ENCODE assay signal across 12 mouse cellular contexts in genomic region chr11:63129375-63129774, GRCm38 (mm10). TPM values are rescaled to one million over a fixed set of nuclear protein-coding genes. Genes with fewer than 3 reads are reported as not detected.
A peak's percentile ranks its signal among the peaks of the same experiment; 100 is the strongest.
DNase-seq lines count a peak whose midpoint lies in the region; ATAC-seq lines count a peak whose summit lies in the region.
"Had no signal": no experiment of that assay in that cellular context is flagged by ENCODE, and none has a peak within 500 bp of the region (broad histone marks: within the 10 kb centered on the region; RNA-seq: fewer than 3 reads in every experiment).

No protein-coding gene starts in this region.

- peaks cover 30% of the 10 kb centered on the region for H3K4me1 ChIP-seq in kidney, embryonic 14.5 days (ENCODE audit: control insufficient read depth, insufficient read depth, low read length)
- H3K4me1 ChIP-seq in heart, embryonic 13.5 days = peaks cover 69% of the 10 kb centered on the region
- peaks cover 34% of the 10 kb centered on the region for H3K4me1 ChIP-seq in stomach, embryonic 15.5 days

- DNase-seq in kidney, adult 11 months = peak; percentile 44
- DNase-seq in kidney, postnatal 14 days = peak; percentile 71
- no peak for DNase-seq in right cerebral cortex, postnatal 14 days
- no peak for DNase-seq in frontal cortex, postnatal 14 days (ENCODE audit: low spot score in 2 of 2)
- no peak for DNase-seq in left cerebral cortex, postnatal 36 days (ENCODE audit: low spot score in 2 of 2)

- H3K9ac ChIP-seq in kidney, embryonic 14.5 days (ENCODE audit: low read depth, low read length) = no peak overlapping the region
- H3K9ac ChIP-seq in heart, embryonic 13.5 days = no peak overlapping the region
- H3K9ac ChIP-seq in stomach, embryonic 15.5 days = no peak overlapping the region
- H3K9ac ChIP-seq: embryonic facial prominence, embryonic 12.5 days; limb, embryonic 12.5 days had no signal

- no peaks in the 10 kb centered on the region for H3K9me3 ChIP-seq in kidney, embryonic 14.5 days (ENCODE audit: control insufficient read depth, low read length)
- no peaks in the 10 kb centered on the region for H3K9me3 ChIP-seq in heart, embryonic 13.5 days
- no peaks in the 10 kb centered on the region for H3K9me3 ChIP-seq in stomach, embryonic 15.5 days
- H3K9me3 ChIP-seq: embryonic facial prominence, embryonic 12.5 days; limb, embryonic 12.5 days had no signal

- intact Hi-C loops in left cerebral cortex, postnatal 36 days (cut with DNase I) = no loop called here

- no peak for ATAC-seq in kidney, embryonic 14.5 days (ENCODE audit: low FRiP score, low TSS enrichment)
- ATAC-seq in heart, embryonic 13.5 days (ENCODE audit: extremely low read depth, insufficient number of reproducible peaks, low FRiP score, low TSS enrichment) = no peak
- no peak for ATAC-seq in stomach, embryonic 15.5 days (ENCODE audit: insufficient read depth, low FRiP score, low read depth)

- H3K4me2 ChIP-seq in kidney, embryonic 14.5 days (replicated peaks; ENCODE audit: low read depth, low read length) = no peak overlapping the region
- H3K4me2 ChIP-seq in heart, embryonic 13.5 days = peak overlapping the region; percentile 92
- peak overlapping the region; percentile 38 for H3K4me2 ChIP-seq in stomach, embryonic 15.5 days
- H3K4me2 ChIP-seq: embryonic facial prominence, embryonic 12.5 days; limb, embryonic 12.5 days had no signal

- H3K27me3 ChIP-seq in kidney, embryonic 14.5 days (ENCODE audit: control insufficient read depth, insufficient read depth, low read length) = peaks cover 33% of the 10 kb centered on the region
- H3K27me3 ChIP-seq in heart, embryonic 13.5 days (replicated peaks) = peaks cover 22% of the 10 kb centered on the region; the same call in 1 of the 2 replicates
- peaks cover 33% of the 10 kb centered on the region for H3K27me3 ChIP-seq in stomach, embryonic 15.5 days (replicated peaks)

- no peak overlapping the region for H3K4me3 ChIP-seq in kidney, embryonic 14.5 days (ENCODE audit: low read length)
- peak overlapping the region; percentile 16 for H3K4me3 ChIP-seq in heart, embryonic 13.5 days
- peak overlapping the region; percentile 21 for H3K4me3 ChIP-seq in stomach, embryonic 15.5 days (replicated peaks)
- H3K4me3 ChIP-seq: embryonic facial prominence, embryonic 12.5 days; limb, embryonic 12.5 days; myocyte had no signal

- 0 out of 2 replicates have a peak, but pooled peaks cover 2% of the 10 kb centered on the region for H3K36me3 ChIP-seq in kidney, embryonic 14.5 days (ENCODE audit: control insufficient read depth, insufficient read depth, low read length)
- H3K36me3 ChIP-seq in heart, embryonic 13.5 days = peaks cover 3% of the 10 kb centered on the region
- H3K36me3 ChIP-seq in stomach, embryonic 15.5 days = no peaks in the 10 kb centered on the region
- H3K36me3 ChIP-seq: embryonic facial prominence, embryonic 12.5 days had no signal

- 32% methylated on average over 9 of the region's 9 CpGs for WGBS in kidney, embryonic 14.5 days
- WGBS in heart, embryonic 13.5 days = 30% methylated on average over 9 of the region's 9 CpGs
- 36% methylated on average over 9 of the region's 9 CpGs for WGBS in stomach, embryonic 15.5 days

- H3K27ac ChIP-seq in kidney, embryonic 14.5 days (ENCODE audit: low read depth, low read length) = no peak overlapping the region
- peak overlapping the region; percentile 53 for H3K27ac ChIP-seq in heart, embryonic 13.5 days (replicated peaks)
- no peak overlapping the region for H3K27ac ChIP-seq in stomach, embryonic 15.5 days
- H3K27ac ChIP-seq: embryonic facial prominence, embryonic 12.5 days; limb, embryonic 12.5 days had no signal

RNA-seq across cellular contexts. Expression of gene Pmp22, which starts 0.6 kb away (rescaled TPM):
- polyA plus RNA-seq in kidney, embryonic 14.5 days (2014; fragmentation: Nextera tagmentation; extraction: Ambion mirVana) = 59.6 and 68.1 TPM in 2 replicates
- polyA plus RNA-seq in heart, embryonic 13.5 days (2015; fragmentation: Nextera tagmentation; extraction: Ambion mirVana) = 74.1 and 78.4 TPM in 2 replicates
- polyA plus RNA-seq in stomach, embryonic 15.5 days (2015; fragmentation: Nextera tagmentation; extraction: Ambion mirVana) = 148 and 165 TPM in 2 replicates
- total RNA-seq in left cerebral cortex, postnatal 36 days (2021) = 10 to 100 TPM; 22.4 to 28.4 TPM
- total RNA-seq: granulocyte monocyte progenitor cell, adult 5-6 weeks had no signal

Comparison
In these comparisons a context has a peak if more than half of its experiments do, and no peak if none do; other contexts are left out.
1. DNase-seq: peak in kidney, adult 11 months (single experiment) and kidney, postnatal 14 days (single experiment); none in right cerebral cortex, postnatal 14 days (single experiment), frontal cortex, postnatal 14 days (0 of 2) and left cerebral cortex, postnatal 36 days (0 of 2).